Mouse (Mus musculus) thymus, adult 2 months (tissue): ENCODE data around the gene Trmt1.

Source experiments
- CTCF ChIP-seq: fragments of 200-500 bp; IDR thresholded peaks from 2 replicates; pipeline ENCODE4 v1.5.1; 2012; ENCODE audit warnings: mild to moderate bottlenecking, control low read depth, low read length, moderate library complexity, borderline replicate concordance; ENCODE audit not compliant: control insufficient read depth, poor library complexity, insufficient read depth; ENCODE audit errors: extremely low read depth
- POLR2A ChIP-seq: fragments of 200-500 bp; IDR thresholded peaks from 2 replicates; pipeline ENCODE4 v1.6.1; 2012; ENCODE audit warnings: mild to moderate bottlenecking, low read length, control low read depth, moderate library complexity; ENCODE audit not compliant: control insufficient read depth, poor library complexity, insufficient read depth; ENCODE audit errors: extremely low read depth

DNA sequence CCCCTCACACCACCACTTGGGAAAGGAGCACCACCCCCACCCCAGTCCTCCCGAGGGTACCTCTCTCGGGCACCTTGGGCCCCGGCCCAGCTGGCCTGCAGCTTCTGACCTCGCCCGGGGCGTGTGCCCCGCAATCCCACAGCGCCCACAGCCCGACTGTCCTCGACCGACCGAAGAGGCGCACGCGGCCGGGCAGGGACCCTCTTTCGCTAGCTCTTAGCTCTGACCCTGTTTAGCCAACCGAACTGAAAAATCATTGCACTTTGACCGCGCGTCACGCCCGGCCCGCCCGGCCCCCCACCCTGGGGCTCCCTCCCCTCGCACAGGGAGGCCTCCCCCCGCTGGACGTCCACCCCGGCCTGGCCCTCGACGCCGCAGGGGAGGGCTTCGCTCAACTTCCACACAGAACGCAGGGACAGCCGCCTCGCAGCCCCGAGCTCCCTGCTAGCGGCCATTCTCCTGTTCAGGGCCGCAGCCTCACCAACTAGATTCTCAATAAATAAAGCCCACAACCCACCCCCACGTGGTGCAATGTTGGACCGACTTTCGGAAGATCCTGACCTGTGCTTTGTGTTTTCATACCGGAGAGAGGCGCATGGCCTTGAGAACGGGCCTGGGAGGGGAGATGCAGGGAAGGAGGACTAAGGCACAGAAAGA, 20.6 kb downstream of the Trmt1 start:
- TF ChIP-seq POLR2A (no peak), CTCF (no peak)
